27 mouse cellular contexts compared by ENCODE assay signal in the genomic region with DNA sequence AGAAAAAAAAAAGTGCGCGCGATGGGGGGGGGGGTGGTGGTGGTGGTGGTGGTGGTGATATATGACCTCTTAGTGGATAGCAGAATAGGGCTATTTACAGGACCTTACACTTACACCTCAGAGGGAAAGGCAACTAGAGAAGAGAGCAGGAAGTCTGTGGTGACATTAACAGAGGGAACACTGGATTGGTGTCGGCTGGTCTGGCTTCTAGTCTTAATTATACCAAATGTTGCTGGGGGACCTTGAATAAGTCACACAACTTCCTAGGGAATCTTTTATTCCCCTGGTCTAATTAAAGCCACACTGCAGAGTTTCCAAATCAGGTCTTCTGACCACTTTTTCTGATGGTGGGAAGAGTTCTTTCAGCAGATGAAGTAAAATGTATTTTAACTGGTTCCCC.
"Had no signal": no experiment of that assay in that cellular context is flagged by ENCODE, and none has a peak within 500 bp of the region (broad histone marks: within the 10 kb centered on the region; RNA-seq: fewer than 3 reads in every experiment).

No protein-coding gene starts in this region.

- H3K27ac ChIP-seq: embryonic facial prominence, embryonic 10.5 days; embryonic facial prominence, embryonic 12.5 days; embryonic facial prominence, embryonic 13.5 days; embryonic facial prominence, embryonic 15.5 days; forebrain, embryonic 10.5 days; forebrain, embryonic 12.5 days; forebrain, embryonic 13.5 days; forebrain, embryonic 15.5 days; gastrocnemius, adult 2 months; heart, adult 2 months had no signal

- ATAC-seq: forebrain, embryonic 13.5 days; forebrain, embryonic 14.5 days; forebrain, embryonic 15.5 days; forebrain, embryonic 16.5 days; forebrain, postnatal 0 days had no signal

- H3K36me3 ChIP-seq: embryonic facial prominence, embryonic 10.5 days; embryonic facial prominence, embryonic 12.5 days; embryonic facial prominence, embryonic 13.5 days; embryonic facial prominence, embryonic 15.5 days; forebrain, embryonic 10.5 days; forebrain, embryonic 12.5 days; forebrain, embryonic 15.5 days had no signal

- DNase-seq: cerebellum, adult 2 months; cerebellum, adult 8-10 months; cerebellum, adult 9-10 months; cerebellum, adult 9-11 months; cerebellum, postnatal 10 days; cerebellum, postnatal 14 days; cerebellum, postnatal 25 days; cerebellum, postnatal 36 days; embryo, embryonic 11 days; forebrain, postnatal 0 days; gastrocnemius, adult 2 months; gastrocnemius, postnatal 10 days; gastrocnemius, postnatal 14 days; gastrocnemius, postnatal 25 days; gastrocnemius, postnatal 36 days; heart, adult 2 months had no signal

- H3K9me3 ChIP-seq: embryonic facial prominence, embryonic 10.5 days; embryonic facial prominence, embryonic 12.5 days; embryonic facial prominence, embryonic 13.5 days; embryonic facial prominence, embryonic 15.5 days; forebrain, embryonic 10.5 days; forebrain, embryonic 12.5 days; forebrain, embryonic 13.5 days; forebrain, embryonic 15.5 days had no signal

- H3K4me1 ChIP-seq: embryonic facial prominence, embryonic 12.5 days; forebrain, embryonic 10.5 days; forebrain, embryonic 12.5 days; forebrain, embryonic 13.5 days; forebrain, embryonic 15.5 days had no signal

- H3K9ac ChIP-seq: embryonic facial prominence, embryonic 12.5 days; embryonic facial prominence, embryonic 13.5 days; embryonic facial prominence, embryonic 15.5 days; forebrain, embryonic 12.5 days; forebrain, embryonic 13.5 days; forebrain, embryonic 15.5 days; forebrain, postnatal 0 days had no signal

- H3K4me2 ChIP-seq: embryonic facial prominence, embryonic 12.5 days; embryonic facial prominence, embryonic 13.5 days; embryonic facial prominence, embryonic 15.5 days; forebrain, embryonic 12.5 days; forebrain, embryonic 13.5 days; forebrain, embryonic 15.5 days had no signal

- H3K4me3 ChIP-seq: embryonic facial prominence, embryonic 10.5 days; embryonic facial prominence, embryonic 12.5 days; embryonic facial prominence, embryonic 13.5 days; embryonic facial prominence, embryonic 15.5 days; erythroblast, embryonic 14.5 days; forebrain, embryonic 10.5 days; forebrain, embryonic 12.5 days; forebrain, embryonic 13.5 days; forebrain, embryonic 15.5 days; gastrocnemius, adult 2 months; heart, adult 2 months had no signal

- H3K27me3 ChIP-seq: embryonic facial prominence, embryonic 12.5 days; embryonic facial prominence, embryonic 13.5 days; embryonic facial prominence, embryonic 15.5 days; forebrain, embryonic 12.5 days; forebrain, embryonic 13.5 days; forebrain, embryonic 15.5 days had no signal
